Mouse (Mus musculus): ENCODE results near the gene Pon3. TPM values are rescaled to one million over a fixed set of nuclear protein-coding genes. Genes with fewer than 3 reads are reported as not detected.
A peak's percentile ranks its signal among the peaks of the same experiment; 100 is the strongest.

Pon3 gene
- polyA plus RNA-seq, 1 experiment from 2014 or later: 44.4 TPM

- peak overlapping the region; percentile 63; the same call in 1 of the 2 replicates for H3K27ac ChIP-seq (ENCODE audit: low read depth)
These were observed 26.3 kb upstream of the Pon3 start for GRCm38 (mm10) chr6:5282418-5282817.

GRCm38 (mm10) chr6:5280576-5281305 lies 24.7 kb upstream of the Pon3 start:
- peaks cover 27% of the 10 kb centered on the region for H3K36me3 ChIP-seq (replicated peaks; ENCODE audit: insufficient read depth, low read length)
- peak; percentile 61 for ATAC-seq
- WGBS (ENCODE audit: insufficient replicate concordance): 70% methylated on average over 6 of the region's 6 CpGs

More at GRCm38 (mm10) chr6:5282418-5282817, 26.3 kb upstream of the Pon3 start:
- no peak overlapping the region for H3K4me2 ChIP-seq (ENCODE audit: low read depth, low read length)
- no peak for DNase-seq
- ATAC-seq: no peak
- no peak overlapping the region for H3K4me3 ChIP-seq (ENCODE audit: low read depth, low read length)
- no peaks in the 10 kb centered on the region for H3K9me3 ChIP-seq (ENCODE audit: low read length)
- H3K36me3 ChIP-seq (replicated peaks; ENCODE audit: insufficient read depth, low read length): peaks cover 13% of the 10 kb centered on the region
- H3K9ac ChIP-seq (replicated peaks): no peak overlapping the region
- 85% methylated on average over 7 of the region's 7 CpGs for WGBS (ENCODE audit: insufficient replicate concordance)
- TF ChIP-seq CTCF (IDR thresholded peaks at IDR 0.05; ENCODE audit: low read depth) (no peak), EP300 (IDR thresholded peaks at IDR 0.05; ENCODE audit: low read depth) (no peak)
- peaks cover 16% of the 10 kb centered on the region for H3K4me1 ChIP-seq (ENCODE audit: insufficient read depth)
- no peaks in the 10 kb centered on the region for H3K27me3 ChIP-seq (ENCODE audit: insufficient read depth, low read length)

GRCm38 (mm10) chr6:5277972-5278371 lies 21.9 kb upstream of the Pon3 start:
- no peaks in the 10 kb centered on the region for H3K9me3 ChIP-seq (ENCODE audit: low read length)
- no peak overlapping the region for H3K9ac ChIP-seq (replicated peaks)
- peaks cover 43% of the 10 kb centered on the region for H3K36me3 ChIP-seq (replicated peaks; ENCODE audit: insufficient read depth, low read length)
- H3K4me2 ChIP-seq (ENCODE audit: low read depth, low read length): no peak overlapping the region
- H3K4me3 ChIP-seq (ENCODE audit: low read depth, low read length): no peak overlapping the region
- ATAC-seq (no peak), DNase-seq (no peak)
- 66% methylated on average over 5 of the region's 5 CpGs for WGBS (ENCODE audit: insufficient replicate concordance)
- TF ChIP-seq CTCF (IDR thresholded peaks at IDR 0.05; ENCODE audit: low read depth): no peak
- TF ChIP-seq EP300 (IDR thresholded peaks at IDR 0.05; ENCODE audit: low read depth): no peak
- H3K27ac ChIP-seq (ENCODE audit: low read depth): no peak overlapping the region
- no peaks in the 10 kb centered on the region for H3K27me3 ChIP-seq (ENCODE audit: insufficient read depth, low read length)
- H3K4me1 ChIP-seq (ENCODE audit: insufficient read depth): peaks cover 10% of the 10 kb centered on the region

More at GRCm38 (mm10) chr6:5280576-5281305, 24.7 kb upstream of the Pon3 start:
- Histone ChIP-seq H3K4me2 (ENCODE audit: low read depth, low read length) (no peak overlapping the region), H3K4me1 (ENCODE audit: insufficient read depth) (peaks cover 14% of the 10 kb centered on the region), H3K9me3 (ENCODE audit: low read length) (no peaks in the 10 kb centered on the region), H3K9ac (replicated peaks) (no peak overlapping the region), H3K4me3 (ENCODE audit: low read depth, low read length) (no peak overlapping the region), H3K27me3 (ENCODE audit: insufficient read depth, low read length) (no peaks in the 10 kb centered on the region), H3K27ac (ENCODE audit: low read depth) (no peak overlapping the region)
- TF ChIP-seq EP300 (IDR thresholded peaks at IDR 0.05; ENCODE audit: low read depth): no peak
- no peak for TF ChIP-seq CTCF (IDR thresholded peaks at IDR 0.05; ENCODE audit: low read depth)
- no peak for DNase-seq

- 91% methylated on average over 6 of the region's 6 CpGs for WGBS (ENCODE audit: insufficient replicate concordance)
- Histone ChIP-seq H3K9ac (replicated peaks) (no peak overlapping the region), H3K4me2 (ENCODE audit: low read depth, low read length) (no peak overlapping the region), H3K4me1 (ENCODE audit: insufficient read depth) (no peaks in the 10 kb centered on the region), H3K36me3 (replicated peaks; ENCODE audit: insufficient read depth, low read length) (peaks cover 73% of the 10 kb centered on the region), H3K9me3 (ENCODE audit: low read length) (no peaks in the 10 kb centered on the region), H3K27ac (ENCODE audit: low read depth) (no peak overlapping the region), H3K27me3 (ENCODE audit: insufficient read depth, low read length) (no peaks in the 10 kb centered on the region), H3K4me3 (ENCODE audit: low read depth, low read length) (no peak overlapping the region)
- TF ChIP-seq CTCF (IDR thresholded peaks at IDR 0.05; ENCODE audit: low read depth) (no peak), EP300 (IDR thresholded peaks at IDR 0.05; ENCODE audit: low read depth) (no peak)
- DNase-seq (no peak), ATAC-seq (no peak)
These were observed 13.6 kb upstream of the Pon3 start for GRCm38 (mm10) chr6:5269641-5270040.

- ATAC-seq (no peak), DNase-seq (no peak)
- Histone ChIP-seq H3K4me3 (ENCODE audit: low read depth, low read length) (no peak overlapping the region), H3K4me2 (ENCODE audit: low read depth, low read length) (no peak overlapping the region), H3K4me1 (ENCODE audit: insufficient read depth) (peaks cover 7% of the 10 kb centered on the region), H3K9ac (replicated peaks) (no peak overlapping the region), H3K27ac (ENCODE audit: low read depth) (no peak overlapping the region), H3K9me3 (ENCODE audit: low read length) (no peaks in the 10 kb centered on the region), H3K36me3 (replicated peaks; ENCODE audit: insufficient read depth, low read length) (peaks cover 55% of the 10 kb centered on the region), H3K27me3 (ENCODE audit: insufficient read depth, low read length) (no peaks in the 10 kb centered on the region)
- 76% methylated on average over 8 of the region's 8 CpGs for WGBS (ENCODE audit: insufficient replicate concordance)
- no peak for TF ChIP-seq CTCF (IDR thresholded peaks at IDR 0.05; ENCODE audit: low read depth)
- TF ChIP-seq EP300 (IDR thresholded peaks at IDR 0.05; ENCODE audit: low read depth): no peak
These were observed 8.7 kb upstream of the Pon3 start for GRCm38 (mm10) chr6:5264793-5265192.

GRCm38 (mm10) chr6:5263250-5263999 lies 7.3 kb upstream of the Pon3 start:
- H3K9ac ChIP-seq (replicated peaks): no peak overlapping the region
- WGBS (ENCODE audit: insufficient replicate concordance): 73% methylated on average over 8 of the region's 8 CpGs
- H3K27ac ChIP-seq (ENCODE audit: low read depth): no peak overlapping the region
- H3K9me3 ChIP-seq (ENCODE audit: low read length): no peaks in the 10 kb centered on the region
- ATAC-seq: peak; percentile 72
- TF ChIP-seq CTCF (IDR thresholded peaks at IDR 0.05; ENCODE audit: low read depth) (no peak), EP300 (IDR thresholded peaks at IDR 0.05; ENCODE audit: low read depth) (peak; percentile 96)
- peaks cover 7% of the 10 kb centered on the region for H3K4me1 ChIP-seq (ENCODE audit: insufficient read depth)
- no peaks in the 10 kb centered on the region for H3K27me3 ChIP-seq (ENCODE audit: insufficient read depth, low read length)
- H3K4me3 ChIP-seq (ENCODE audit: low read depth, low read length): no peak overlapping the region
- DNase-seq: no peak
- no peak overlapping the region for H3K4me2 ChIP-seq (ENCODE audit: low read depth, low read length)
- H3K36me3 ChIP-seq (replicated peaks; ENCODE audit: insufficient read depth, low read length): peaks cover 47% of the 10 kb centered on the region
